Mouse (Mus musculus): ENCODE results near the gene Gm11273. TPM values are rescaled to one million over a fixed set of nuclear protein-coding genes. Genes with fewer than 3 reads are reported as not detected.
"Not testable (repeated sequence)": the region's sequence is repeated elsewhere in the genome, so short reads cannot be mapped to it uniquely, and the experiment has no call there.

The Gm11273 gene
- 4.3 and 5.3 TPM in 2 replicates for polyA plus RNA-seq (2016; fragmentation: Nextera tagmentation; extraction: Ambion mirVana)

- H3K9me3 ChIP-seq; H3K27ac ChIP-seq (replicated peaks); H3K36me3 ChIP-seq (replicated peaks); H3K4me3 ChIP-seq; H3K27me3 ChIP-seq (replicated peaks; ENCODE audit: low read depth, poor library complexity, severe bottlenecking); DNase-seq (ENCODE audit: low spot score); H3K4me1 ChIP-seq: not testable (repeated sequence)
- WGBS = 93% methylated on average over 17 of the region's 17 CpGs
Measured at GRCm38 (mm10) chr13:21501182-21501581, at the start of gene Gm11273. TSS of gene Gm11273 (minus strand) at chr13:21501418.

DNA sequence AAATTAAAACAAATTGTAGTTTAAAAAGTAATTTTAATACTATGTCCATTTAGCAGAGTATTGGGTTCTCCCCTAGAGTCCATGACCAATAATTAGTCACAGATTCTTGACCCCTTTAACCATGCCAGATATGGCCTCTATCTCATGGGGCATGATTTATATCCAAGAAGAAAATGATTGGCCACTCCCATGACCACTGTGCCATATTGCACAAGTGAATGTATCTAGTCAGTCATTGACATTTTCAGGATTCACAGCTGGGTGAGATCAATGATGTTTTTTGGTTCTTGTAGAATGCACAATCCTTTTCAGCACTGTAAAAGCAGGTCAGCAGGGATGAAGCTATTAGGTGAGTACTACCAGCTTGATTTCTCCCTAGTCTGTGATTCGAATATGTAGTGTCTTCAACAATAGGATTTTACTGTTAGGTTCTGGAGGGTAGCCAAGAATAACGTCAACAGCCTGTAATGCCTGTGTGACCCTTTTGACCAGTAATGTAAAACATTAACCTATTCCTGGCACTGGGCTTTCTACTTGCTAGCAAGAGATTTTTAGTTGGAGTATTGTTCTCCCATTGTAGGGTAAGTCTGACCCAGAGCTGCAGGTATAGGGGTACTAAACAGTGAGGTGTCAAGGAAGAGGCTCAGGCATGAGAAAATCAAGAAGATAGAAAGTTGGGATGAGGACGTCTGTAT lies 49.3 kb upstream of the Gm11273 start:
- DNase-seq (ENCODE audit: low spot score) = no peak
- Histone ChIP-seq H3K27me3 (replicated peaks; ENCODE audit: low read depth, poor library complexity, severe bottlenecking) (no peaks in the 10 kb centered on the region), H3K4me1 (no peaks in the 10 kb centered on the region), H3K36me3 (replicated peaks) (no peaks in the 10 kb centered on the region), H3K9me3 (no peaks in the 10 kb centered on the region), H3K27ac (replicated peaks) (no peak overlapping the region), H3K4me3 (no peak overlapping the region)
- WGBS = 71% methylated on average over 3 of the region's 3 CpGs

DNA sequence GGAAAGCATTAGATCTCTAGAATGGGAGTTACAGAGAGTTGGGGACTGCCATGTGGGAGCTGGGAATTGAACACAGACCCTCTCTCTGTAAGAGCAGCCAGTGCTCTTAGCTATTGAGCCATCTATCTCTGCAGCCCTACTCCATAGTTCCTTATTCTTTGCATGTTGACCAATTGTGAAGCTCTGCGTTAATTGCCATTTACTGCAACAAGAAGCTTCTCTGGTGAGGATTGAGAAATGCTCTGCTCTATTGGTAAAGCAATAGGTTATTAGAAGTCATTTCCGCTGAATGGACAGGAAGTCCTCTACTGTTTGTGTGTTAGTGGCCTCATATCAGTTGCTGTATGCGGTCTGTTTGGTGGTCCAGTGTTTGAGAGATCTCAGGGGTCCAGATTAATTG lies 48.3 kb upstream of the Gm11273 start:
- Histone ChIP-seq H3K9me3 (no peaks in the 10 kb centered on the region), H3K27me3 (replicated peaks; ENCODE audit: low read depth, poor library complexity, severe bottlenecking) (no peaks in the 10 kb centered on the region), H3K36me3 (replicated peaks) (no peaks in the 10 kb centered on the region), H3K4me3 (no peak overlapping the region), H3K4me1 (no peaks in the 10 kb centered on the region), H3K27ac (replicated peaks) (no peak overlapping the region)
- DNase-seq (ENCODE audit: low spot score) = no peak
- WGBS = 93% methylated on average over 3 of the region's 3 CpGs

DNA sequence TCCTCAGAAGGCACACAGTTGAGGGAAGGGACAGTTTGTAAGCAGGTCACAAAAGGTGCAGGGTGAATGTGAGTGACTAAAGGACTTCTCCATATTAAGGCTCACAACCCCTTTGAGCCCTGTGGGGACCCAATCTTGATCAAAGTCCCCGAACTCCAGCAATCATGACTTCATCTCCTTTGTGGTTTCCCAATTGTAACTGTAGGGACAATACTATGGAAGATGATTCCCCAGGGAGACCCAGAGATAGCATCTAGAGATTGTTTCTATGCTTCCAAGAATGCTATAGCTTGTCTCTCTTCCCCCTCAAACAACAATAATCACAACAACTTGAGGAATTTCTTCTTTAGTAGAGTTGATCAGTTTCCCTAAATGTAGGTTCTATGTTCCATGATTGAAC lies 41.5 kb upstream of the Gm11273 start, which contains the start of gene Olfr1366:
Olfr1366 (minus strand) TSS at position 101 of the 400 bp plus-strand sequence.
- 80% methylated on average over 1 of the region's 1 CpGs for whole genome bisulfite sequencing

DNA sequence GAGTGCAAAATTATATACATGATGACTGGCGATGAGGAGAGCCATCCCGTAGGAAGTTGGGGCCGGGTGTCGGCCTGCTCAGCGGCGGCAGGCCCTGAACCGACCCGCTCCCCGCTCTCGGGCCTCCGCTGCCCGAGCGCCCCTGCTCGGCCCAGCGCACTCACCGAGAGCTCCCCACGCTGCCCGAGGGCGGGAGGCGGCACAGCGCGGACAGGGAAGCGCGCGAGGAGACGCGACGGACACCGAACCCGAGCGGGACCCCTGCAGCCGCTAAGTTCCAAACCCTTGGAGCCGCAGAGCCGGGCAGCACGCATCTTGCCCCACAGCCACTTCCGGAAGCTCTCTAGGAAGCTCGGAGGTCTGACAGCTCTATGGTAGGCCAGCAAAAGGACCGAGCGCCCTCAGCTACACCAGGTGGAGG lies 29.6 kb upstream of the Gm11273 start, which contains the start of gene Zkscan8:
Zkscan8 (minus strand) TSS at position 340 of the 421 bp plus-strand sequence.
- H3K4me1 ChIP-seq = peaks cover 10% of the 10 kb centered on the region; the same call in 1 of the 2 replicates
- no peaks in the 10 kb centered on the region for H3K27me3 ChIP-seq (replicated peaks; ENCODE audit: low read depth, poor library complexity, severe bottlenecking)
- peak within 1 kb of the TSS; percentile 100 for H3K27ac ChIP-seq (replicated peaks)
- peak within 1 kb of the TSS; percentile 90 for H3K4me3 ChIP-seq
- WGBS = under 1% methylated on average over 39 of the region's 39 CpGs
- DNase-seq (ENCODE audit: low spot score) = peak; percentile 91
- H3K9me3 ChIP-seq = no peaks in the 10 kb centered on the region
- H3K36me3 ChIP-seq (replicated peaks) = peaks cover 12% of the 10 kb centered on the region

More for the DNA sequence above, 41.5 kb upstream of the Gm11273 start, which contains the start of gene Olfr1366:
- Histone ChIP-seq H3K27ac (replicated peaks) (no peak within 1 kb of the TSS), H3K9me3 (no peaks in the 10 kb centered on the region), H3K4me1 (no peaks in the 10 kb centered on the region), H3K36me3 (replicated peaks) (no peaks in the 10 kb centered on the region), H3K27me3 (replicated peaks; ENCODE audit: low read depth, poor library complexity, severe bottlenecking) (no peaks in the 10 kb centered on the region), H3K4me3 (no peak within 1 kb of the TSS)
- DNase-seq (ENCODE audit: low spot score) = no peak

- H3K4me1 ChIP-seq = peaks cover 10% of the 10 kb centered on the region; the same call in 1 of the 2 replicates
- no peak for DNase-seq (ENCODE audit: low spot score)
- peaks cover 19% of the 10 kb centered on the region for H3K36me3 ChIP-seq (replicated peaks)
- no peaks in the 10 kb centered on the region for H3K9me3 ChIP-seq
- 53% methylated on average over 7 of the region's 7 CpGs for WGBS
- H3K27me3 ChIP-seq (replicated peaks; ENCODE audit: low read depth, poor library complexity, severe bottlenecking) = no peaks in the 10 kb centered on the region
- peak overlapping the region; percentile 90 for H3K4me3 ChIP-seq
- peak overlapping the region; percentile 100 for H3K27ac ChIP-seq (replicated peaks)
Measured at GRCm38 (mm10) chr13:21530136-21530535, 28.9 kb upstream of the Gm11273 start.

- under 1% methylated on average over 21 of the region's 21 CpGs for WGBS
- H3K36me3 ChIP-seq (replicated peaks) = no peaks in the 10 kb centered on the region
- peak; percentile 91 for DNase-seq (ENCODE audit: low spot score)
- peaks cover 4% of the 10 kb centered on the region; the same call in 1 of the 2 replicates for H3K4me1 ChIP-seq
- no peaks in the 10 kb centered on the region for H3K9me3 ChIP-seq
- H3K27ac ChIP-seq (replicated peaks) = peak overlapping the region; percentile 91
- H3K27me3 ChIP-seq (replicated peaks; ENCODE audit: low read depth, poor library complexity, severe bottlenecking) = no peaks in the 10 kb centered on the region
- peak overlapping the region; percentile 71 for H3K4me3 ChIP-seq
Measured at GRCm38 (mm10) chr13:21506221-21506649, 5.0 kb upstream of the Gm11273 start.

DNA sequence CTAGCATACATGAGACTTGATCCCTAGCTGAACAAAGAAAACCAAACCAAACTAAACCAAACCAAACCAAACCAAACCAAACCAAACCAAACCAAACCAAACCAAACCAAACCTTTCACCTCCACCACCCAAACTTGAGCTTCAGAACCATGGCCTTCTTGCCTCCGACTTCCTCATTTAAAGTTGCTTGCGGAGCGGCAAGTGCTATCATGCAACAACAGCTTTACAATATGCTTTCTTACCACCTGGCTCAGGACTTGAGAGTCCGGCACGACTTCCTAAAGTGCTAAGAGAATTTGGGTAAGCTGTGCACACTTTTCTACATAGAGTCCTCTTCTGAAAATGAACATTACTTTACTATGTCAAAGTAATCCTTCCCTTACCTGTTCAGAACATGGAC lies 1.1 kb upstream of the Gm11273 start:
- Histone ChIP-seq H3K36me3 (replicated peaks) (no peaks in the 10 kb centered on the region), H3K4me1 (peaks cover 4% of the 10 kb centered on the region; the same call in 1 of the 2 replicates), H3K4me3 (no peak overlapping the region), H3K9me3 (no peaks in the 10 kb centered on the region), H3K27ac (replicated peaks) (no peak overlapping the region), H3K27me3 (replicated peaks; ENCODE audit: low read depth, poor library complexity, severe bottlenecking) (no peaks in the 10 kb centered on the region)
- no peak for DNase-seq (ENCODE audit: low spot score)
- WGBS = 91% methylated on average over 5 of the region's 5 CpGs

GRCm38 (mm10) chr13:21495080-21495479 lies 6.1 kb downstream of the Gm11273 start, which contains the start of gene AK157302:
TSS of gene AK157302 (plus strand) at chr13:21495223.
- no peaks in the 10 kb centered on the region for H3K27me3 ChIP-seq (replicated peaks; ENCODE audit: low read depth, poor library complexity, severe bottlenecking)
- DNase-seq (ENCODE audit: low spot score) = no peak
- WGBS = 94% methylated on average over 21 of the region's 21 CpGs
- H3K4me3 ChIP-seq = no peak within 1 kb of the TSS
- no peaks in the 10 kb centered on the region for H3K36me3 ChIP-seq (replicated peaks)
- H3K27ac ChIP-seq (replicated peaks) = no peak within 1 kb of the TSS
- no peaks in the 10 kb centered on the region for H3K9me3 ChIP-seq
- no peaks in the 10 kb centered on the region for H3K4me1 ChIP-seq

DNA sequence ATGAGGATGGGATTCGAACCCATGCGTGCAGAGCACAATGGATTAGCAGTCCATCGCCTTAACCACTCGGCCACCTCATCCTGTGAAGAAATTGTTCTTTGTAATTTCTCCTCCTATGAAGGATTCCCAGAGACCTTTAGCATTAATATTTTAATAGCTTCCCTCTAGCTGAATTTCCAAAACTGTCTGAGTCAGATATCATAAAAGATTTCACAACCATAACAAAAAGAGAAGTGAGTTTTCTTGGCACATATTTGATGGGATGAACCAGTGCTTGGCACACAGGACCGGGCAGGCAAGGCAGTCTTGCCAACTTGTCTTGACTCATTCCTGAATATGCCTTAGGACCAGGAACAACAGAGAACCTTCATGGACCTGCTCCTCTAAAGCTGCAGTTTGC lies 8.4 kb downstream of the Gm11273 start:
- 94% methylated on average over 5 of the region's 5 CpGs for WGBS
- no peaks in the 10 kb centered on the region for H3K36me3 ChIP-seq (replicated peaks)
- no peak overlapping the region for H3K27ac ChIP-seq (replicated peaks)
- DNase-seq (ENCODE audit: low spot score) = no peak
- H3K4me1 ChIP-seq = no peaks in the 10 kb centered on the region
- H3K9me3 ChIP-seq = no peaks in the 10 kb centered on the region
- no peak overlapping the region for H3K4me3 ChIP-seq
- no peaks in the 10 kb centered on the region for H3K27me3 ChIP-seq (replicated peaks; ENCODE audit: low read depth, poor library complexity, severe bottlenecking)

- DNase-seq (ENCODE audit: low spot score) = no peak
Measured at GRCm38 (mm10) chr13:21486881-21487280, 14.3 kb downstream of the Gm11273 start.

DNA sequence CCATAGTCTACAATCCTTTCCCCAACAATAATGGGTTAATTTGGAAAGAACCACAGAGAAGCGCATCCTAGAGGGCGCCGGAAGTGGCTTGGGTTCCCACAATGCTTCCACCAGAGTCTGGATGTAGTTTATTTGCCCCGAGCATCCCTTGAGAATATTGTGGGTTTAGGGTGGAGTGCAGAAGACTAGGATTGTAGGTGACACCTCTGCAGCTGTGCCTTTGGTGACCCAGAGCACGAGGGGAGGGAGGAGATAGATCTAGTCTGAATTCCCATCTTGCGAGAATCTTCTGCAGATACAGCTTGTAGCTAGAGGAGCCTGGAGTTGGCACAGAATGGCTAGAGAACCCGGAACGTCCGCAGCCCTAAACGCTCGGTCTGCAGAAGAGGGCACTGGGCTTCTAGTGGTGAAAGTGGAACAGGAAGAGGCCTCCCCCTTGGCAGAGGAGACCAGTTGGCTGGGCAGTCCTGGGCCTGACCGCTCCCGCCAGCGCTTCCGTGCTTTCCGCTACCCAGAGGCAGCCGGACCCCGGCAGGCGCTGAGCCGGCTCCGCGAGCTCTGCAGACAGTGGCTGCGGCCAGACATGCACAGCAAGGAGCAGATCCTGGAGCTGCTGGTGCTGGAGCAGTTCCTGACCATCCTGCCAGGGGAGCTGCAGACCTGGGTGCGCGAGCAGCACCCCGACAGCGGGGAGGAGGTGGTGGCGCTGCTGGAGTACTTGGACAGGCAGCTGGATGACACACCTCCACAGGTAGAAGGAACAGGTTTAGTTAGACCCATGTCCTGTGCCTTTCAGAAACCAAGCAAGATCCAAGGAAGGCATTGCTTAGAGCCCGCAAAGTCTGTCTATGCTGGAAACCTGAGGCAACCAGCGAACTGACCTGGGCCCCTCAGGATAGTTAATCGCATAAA lies 22.2 kb downstream of the Gm11273 start, which contains the start of the genes Zkscan4 and Gm10065:
Zkscan4 (plus strand) TSS at position 149 of the 912 bp plus-strand sequence.
Gm10065 (minus strand) TSS at position 683 of the 912 bp plus-strand sequence.
- not testable (repeated sequence) for H3K9me3 ChIP-seq; H3K36me3 ChIP-seq (replicated peaks); H3K4me1 ChIP-seq; H3K27me3 ChIP-seq (replicated peaks; ENCODE audit: low read depth, poor library complexity, severe bottlenecking)
- peak; percentile 73 for DNase-seq (ENCODE audit: low spot score)
- WGBS = 3% methylated on average over 31 of the region's 31 CpGs
- Histone ChIP-seq H3K27ac (replicated peaks) (peak within 1 kb of the TSS; percentile 76), H3K4me3 (peak within 1 kb of the TSS; percentile 69)

More at GRCm38 (mm10) chr13:21486881-21487280, 14.3 kb downstream of the Gm11273 start:
- Histone ChIP-seq H3K36me3 (replicated peaks) (peaks cover 8% of the 10 kb centered on the region; the same call in 1 of the 2 replicates), H3K27me3 (replicated peaks; ENCODE audit: low read depth, poor library complexity, severe bottlenecking) (no peaks in the 10 kb centered on the region), H3K27ac (replicated peaks) (no peak overlapping the region), H3K9me3 (0 out of 2 replicates have a peak, but pooled peaks cover 4% of the 10 kb centered on the region), H3K4me3 (no peak overlapping the region), H3K4me1 (no peaks in the 10 kb centered on the region)
- 90% methylated on average over 1 of the region's 1 CpGs for WGBS

Measured in embryonic facial prominence, embryonic 10.5 days (tissue).